Mouse (Mus musculus) activated CD4-positive, CD25-positive, alpha-beta regulatory T cell (primary cell): Measurements from ENCODE around the gene Gtf2a1l. TPM values are rescaled to one million over a fixed set of nuclear protein-coding genes. Genes with fewer than 3 reads are reported as not detected.

ENCODE experiments used
- polyA plus RNA-seq, 2 experiments: library from polyadenylated mRNA; unstranded; fragments of 100-300 nt; shearing (Covaris generic); gene quantifications; one replicate each; pipeline ENCODE4 v1.2.1; 2017

Gtf2a1l gene
- polyA plus RNA-seq = not detected

GRCm38 (mm10) chr17:88668452-88668851 is at the start of gene Gtf2a1l:
Gene Gtf2a1l (plus strand): TSS chr17:88668660.

Other genes starting within 250 kb of the Gtf2a1l start
- gene Foxn2, start 227.9 kb upstream of the Gtf2a1l start, polyA plus RNA-seq = 10 to 100 TPM; 12.8 to 20.7 TPM
- gene Ppp1r21, start 138.5 kb upstream of the Gtf2a1l start, polyA plus RNA-seq = 10 to 100 TPM; 24.0 to 67.7 TPM
- gene Ston1, start 71.0 kb upstream of the Gtf2a1l start, polyA plus RNA-seq = 1 to 10 TPM in 1 of 2 experiments, under 1 TPM in 1; 0.81 to 5.7 TPM
- gene Lhcgr, start 123.3 kb downstream of the Gtf2a1l start, polyA plus RNA-seq = under 1 TPM in 1 of 2 experiments, not detected in 1; 0.32 TPM